In genomic region chr8:105474680-105475079, GRCm38 (mm10) we compare ENCODE assay signal across 10 mouse cellular contexts. TPM values are rescaled to one million over a fixed set of nuclear protein-coding genes. Genes with fewer than 3 reads are reported as not detected.
DNase-seq lines count a peak whose midpoint lies in the region; ATAC-seq and TF ChIP-seq lines count a peak whose summit lies in the region.
"Had no signal": no experiment of that assay in that cellular context is flagged by ENCODE, and none has a peak within 500 bp of the region (broad histone marks: within the 10 kb centered on the region; RNA-seq: fewer than 3 reads in every experiment).

No protein-coding gene starts in this region.

- TF ChIP-seq EP300 in stomach, postnatal 0 days (optimal IDR thresholded peaks at IDR 0.05), result no peak

- intact Hi-C loops in gastrocnemius, adult 2 months (cut with DNase I), result no loop called here
- intact Hi-C loops in gastrocnemius, postnatal 36 days (cut with DNase I), result loop anchor here (5.0 kb wide), 2 partner anchors 32 to 112 kb away; no protein-coding TSS in a partner anchor

- no peak for ATAC-seq in midbrain, embryonic 15.5 days (replicated peaks)
- no peak for ATAC-seq in stomach, postnatal 0 days (ENCODE audit: low FRiP score, low TSS enrichment)

- H3K4me2 ChIP-seq in midbrain, embryonic 15.5 days, result no peak overlapping the region
- 0 out of 2 replicates have a peak overlapping the region, but pooled peaks have one; percentile 1 for H3K4me2 ChIP-seq in stomach, postnatal 0 days (replicated peaks; ENCODE audit: low read depth)

- peaks cover 75% of the 10 kb centered on the region for H3K27me3 ChIP-seq in midbrain, embryonic 10.5 days (ENCODE audit: low read depth, poor library complexity, severe bottlenecking)
- H3K27me3 ChIP-seq in midbrain, embryonic 15.5 days (replicated peaks), result 0 out of 2 replicates have a peak, but pooled peaks cover 3% of the 10 kb centered on the region
- H3K27me3 ChIP-seq in stomach, postnatal 0 days (ENCODE audit: control insufficient read depth, insufficient read depth, low read length), result no peaks in the 10 kb centered on the region

- peaks cover 74% of the 10 kb centered on the region for H3K4me1 ChIP-seq in midbrain, embryonic 10.5 days
- H3K4me1 ChIP-seq in midbrain, embryonic 15.5 days, result peaks cover 46% of the 10 kb centered on the region
- peaks cover 2% of the 10 kb centered on the region; the same call in 1 of the 2 replicates for H3K4me1 ChIP-seq in stomach, postnatal 0 days (replicated peaks; ENCODE audit: control insufficient read depth, insufficient read depth)

- H3K9me3 ChIP-seq in midbrain, embryonic 10.5 days (replicated peaks), result no peaks in the 10 kb centered on the region
- H3K9me3 ChIP-seq in midbrain, embryonic 15.5 days, result no peaks in the 10 kb centered on the region
- no peaks in the 10 kb centered on the region for H3K9me3 ChIP-seq in stomach, postnatal 0 days (ENCODE audit: control insufficient read depth, low read length)

- DNase-seq in gastrocnemius, adult 2 months, result no peak
- DNase-seq in gastrocnemius, postnatal 36 days, result no peak
- DNase-seq in midbrain, embryonic 10.5 days (ENCODE audit: low spot score), result no peak
- peak; percentile 35 for DNase-seq in lung, postnatal 10 days
- no peak for DNase-seq in stomach, postnatal 0 days (ENCODE audit: low spot score)
- DNase-seq in cerebellum, adult 9-10 months, result no peak
- DNase-seq in layer of hippocampus, adult 18-20 months (ENCODE audit: low spot score in 2 of 2), result no peak
- DNase-seq: layer of hippocampus, postnatal 36 days had no signal

- H3K4me3 ChIP-seq in gastrocnemius, adult 2 months, result peak overlapping the region; percentile 53
- peak overlapping the region; percentile 23; the same call in 1 of the 2 replicates for H3K4me3 ChIP-seq in midbrain, embryonic 10.5 days
- no peak overlapping the region for H3K4me3 ChIP-seq in midbrain, embryonic 15.5 days
- H3K4me3 ChIP-seq in stomach, postnatal 0 days (ENCODE audit: low read depth, low read length), result no peak overlapping the region

- no peak for TF ChIP-seq CTCF in gastrocnemius, adult 2 months (IDR thresholded peaks at IDR 0.05)
- no peak for TF ChIP-seq CTCF in stomach, postnatal 0 days (IDR thresholded peaks at IDR 0.05; ENCODE audit: low read depth)

- H3K36me3 ChIP-seq in midbrain, embryonic 10.5 days, result peaks cover 24% of the 10 kb centered on the region
- no peaks in the 10 kb centered on the region for H3K36me3 ChIP-seq in midbrain, embryonic 15.5 days (replicated peaks)
- peaks cover 10% of the 10 kb centered on the region for H3K36me3 ChIP-seq in stomach, postnatal 0 days (ENCODE audit: control insufficient read depth, insufficient read depth, low read length)

- H3K27ac ChIP-seq in gastrocnemius, adult 2 months, result peak overlapping the region; percentile 82
- peak overlapping the region; percentile 53 for H3K27ac ChIP-seq in midbrain, embryonic 10.5 days (replicated peaks)
- no peak overlapping the region for H3K27ac ChIP-seq in midbrain, embryonic 15.5 days
- peak overlapping the region; percentile 19 for H3K27ac ChIP-seq in stomach, postnatal 0 days (replicated peaks)
- H3K27ac ChIP-seq: macrophage had no signal

- no peak overlapping the region for H3K9ac ChIP-seq in midbrain, embryonic 15.5 days
- H3K9ac ChIP-seq in stomach, postnatal 0 days (ENCODE audit: low read length), result no peak overlapping the region

- WGBS in midbrain, embryonic 10.5 days, result 47% methylated on average over 5 of the region's 5 CpGs
- 41% methylated on average over 5 of the region's 5 CpGs for WGBS in midbrain, embryonic 15.5 days
- 20% methylated on average over 5 of the region's 5 CpGs for WGBS in stomach, postnatal 0 days

RNA-seq across cellular contexts. Expression of gene Tppp3, which starts 3.4 kb away (rescaled TPM):
- 10 to 100 TPM; 52.8 to 53.4 TPM for total RNA-seq in gastrocnemius, adult 2 months (2021)
- total RNA-seq in gastrocnemius, postnatal 36 days (2021), result 10 to 100 TPM; 54.1 to 54.9 TPM
- 94.4 and 100.0 TPM in 2 replicates for polyA plus RNA-seq in midbrain, embryonic 10.5 days (2016; fragmentation: Nextera tagmentation; extraction: Ambion mirVana)
- polyA plus RNA-seq in midbrain, embryonic 15.5 days (2015; fragmentation: Nextera tagmentation; extraction: Ambion mirVana), result 125 and 127 TPM in 2 replicates
- 89.9 and 99.8 TPM in 2 replicates for polyA plus RNA-seq in stomach, postnatal 0 days (2015; fragmentation: Nextera tagmentation; extraction: Ambion mirVana)
- 10 to 100 TPM; 54.8 to 58.5 TPM for total RNA-seq in layer of hippocampus, adult 18-20 months (2021)

RNA-seq across cellular contexts. Expression of gene Zdhhc1, which starts 22.0 kb away (rescaled TPM):
- total RNA-seq in gastrocnemius, adult 2 months (2021), result 10 to 100 TPM in 1 of 2 experiments, 1 to 10 TPM in 1; 9.6 to 11.2 TPM
- total RNA-seq in gastrocnemius, postnatal 36 days (2021), result 1 to 10 TPM; 8.1 to 8.3 TPM
- polyA plus RNA-seq in midbrain, embryonic 10.5 days (2016; fragmentation: Nextera tagmentation; extraction: Ambion mirVana), result 18.6 and 24.0 TPM in 2 replicates
- 36.5 and 39.9 TPM in 2 replicates for polyA plus RNA-seq in midbrain, embryonic 15.5 days (2015; fragmentation: Nextera tagmentation; extraction: Ambion mirVana)
- 15.6 and 17.2 TPM in 2 replicates for polyA plus RNA-seq in stomach, postnatal 0 days (2015; fragmentation: Nextera tagmentation; extraction: Ambion mirVana)
- total RNA-seq in layer of hippocampus, adult 18-20 months (2021), result 10 to 100 TPM; 31.9 to 34.2 TPM

RNA-seq across cellular contexts. Expression of gene Hsd11b2, which starts 43.9 kb away (rescaled TPM):
- not detected for total RNA-seq in gastrocnemius, adult 2 months (2021)
- total RNA-seq in gastrocnemius, postnatal 36 days (2021), result under 1 TPM in 1 of 2 experiments, not detected in 1; 0.22 TPM
- polyA plus RNA-seq in midbrain, embryonic 10.5 days (2016; fragmentation: Nextera tagmentation; extraction: Ambion mirVana), result 28.8 and 30.2 TPM in 2 replicates
- 4.7 and 4.9 TPM in 2 replicates for polyA plus RNA-seq in midbrain, embryonic 15.5 days (2015; fragmentation: Nextera tagmentation; extraction: Ambion mirVana)
- polyA plus RNA-seq in stomach, postnatal 0 days (2015; fragmentation: Nextera tagmentation; extraction: Ambion mirVana), result 2.5 and 2.8 TPM in 2 replicates
- total RNA-seq in layer of hippocampus, adult 18-20 months (2021), result not detected
- total RNA-seq: layer of hippocampus, postnatal 36 days had no signal
- polyA plus RNA-seq: macrophage had no signal

Comparison
In these comparisons a context has a peak if more than half of its experiments do, and no peak if none do; other contexts are left out.
1. H3K4me3 ChIP-seq: peak in gastrocnemius, adult 2 months (single experiment) and midbrain, embryonic 10.5 days (single experiment); none in midbrain, embryonic 15.5 days (single experiment) and stomach, postnatal 0 days (single experiment).